Mouse (Mus musculus) liver, postnatal 0 days (tissue): Measurements from ENCODE around the gene Slc22a16. TPM values are rescaled to one million over a fixed set of nuclear protein-coding genes. Genes with fewer than 3 reads are reported as not detected.

Source experiments
- ATAC-seq: fragments of 200-750 bp; cut with Nextera tagmentation; 2 replicates; pipeline ENCODE4 v1.8.0; 2017; ENCODE audit warnings: mild to moderate bottlenecking, moderate library complexity
- DNase-seq: peaks from one replicate; pipeline ENCODE4 v3.0.0-alpha.2; 2016
- H3K27ac ChIP-seq: fragments of 300-500 bp; sonication (generic); 2 replicates; pipeline ENCODE4 v1.5.1; 2014; ENCODE audit warnings: antibody characterized with exemption, moderate library complexity, mild to moderate bottlenecking, low read depth
- H3K27me3 ChIP-seq: fragments of 300-500 bp; sonication (generic); 2 replicates; pipeline ENCODE4 v1.6.1; 2014; ENCODE audit warnings: low read length, control low read depth, mixed read lengths; ENCODE audit not compliant: insufficient read depth
- H3K36me3 ChIP-seq: fragments of 300-500 bp; sonication (generic); replicated peaks from 2 replicates; pipeline ENCODE4 v1.6.1; 2014; ENCODE audit warnings: mild to moderate bottlenecking, control low read depth, low read length, moderate library complexity, mixed read lengths; ENCODE audit not compliant: insufficient read depth
- H3K4me1 ChIP-seq: fragments of 300-500 bp; sonication (generic); 2 replicates; pipeline ENCODE4 v1.6.1; 2014; ENCODE audit warnings: antibody characterized with exemption, mild to moderate bottlenecking, control low read depth; ENCODE audit not compliant: insufficient read depth
- H3K4me2 ChIP-seq: fragments of 300-500 bp; sonication (generic); 2 replicates; pipeline ENCODE4 v1.6.1; 2014; ENCODE audit warnings: low read depth, mild to moderate bottlenecking, low read length, moderate library complexity, mixed read lengths
- H3K4me3 ChIP-seq: fragments of 300-500 bp; sonication (generic); 2 replicates; pipeline ENCODE4 v1.5.1; 2014; ENCODE audit warnings: low read depth, low read length
- H3K9ac ChIP-seq: fragments of 300-500 bp; sonication (generic); replicated peaks from 2 replicates; pipeline ENCODE4 v1.6.1; 2014; ENCODE audit warnings: mild to moderate bottlenecking, moderate library complexity
- H3K9me3 ChIP-seq: fragments of 300-500 bp; sonication (generic); 2 replicates; pipeline ENCODE4 v1.6.1; 2016; ENCODE audit warnings: mild to moderate bottlenecking, control low read depth, low read length, mixed read lengths
- CTCF ChIP-seq: sonication (generic); IDR thresholded peaks from 2 replicates; pipeline ENCODE4 v1.5.1; 2016; ENCODE audit warnings: antibody characterized with exemption, low read depth
- EP300 ChIP-seq: IDR thresholded peaks from 2 replicates; pipeline ENCODE4 v1.6.1; 2016; ENCODE audit warnings: antibody characterized with exemption, low read depth, mild to moderate bottlenecking
- WGBS: fragments of 180-500 bp; shearing (Covaris S2); extraction: QIAGEN DNeasy Blood & Tissue Kit; methylation state at CpG from one replicate; pipeline ENCODE4 v1.1.7; 2014; ENCODE audit not compliant: insufficient replicate concordance; 5-methylcytosine and 5-hydroxymethylcytosine counted together
- polyA plus RNA-seq: library from polyadenylated mRNA; unstranded; fragments of >200 nt; fragmentation: Nextera tagmentation; extraction: Ambion mirVana; gene quantifications from 2 replicates; pipeline ENCODE4 v1.2.1, GENCODE M21; 2015

Gene Slc22a16
- polyA plus RNA-seq = not detected in 2 replicates

- Histone ChIP-seq H3K4me2 (no peak within 1 kb of the TSS), H3K4me1 (no peaks in the 10 kb centered on the region), H3K27ac (no peak within 1 kb of the TSS), H3K9ac (no peak within 1 kb of the TSS), H3K27me3 (no peaks in the 10 kb centered on the region), H3K9me3 (no peaks in the 10 kb centered on the region), H3K4me3 (no peak within 1 kb of the TSS), H3K36me3 (no peaks in the 10 kb centered on the region)
- no peak for DNase-seq
- WGBS = 85% methylated on average over 12 of the region's 12 CpGs
- TF ChIP-seq CTCF (no peak), EP300 (no peak)
- no peak for ATAC-seq
Measured at GRCm38 (mm10) chr10:40570036-40570435, at the start of gene Slc22a16. TSS of gene Slc22a16 (plus strand) at chr10:40570336.

- Histone ChIP-seq H3K27ac (no peak overlapping the region), H3K4me3 (no peak overlapping the region), H3K4me1 (peaks cover 17% of the 10 kb centered on the region), H3K27me3 (no peaks in the 10 kb centered on the region), H3K9me3 (no peaks in the 10 kb centered on the region), H3K4me2 (no peak overlapping the region), H3K36me3 (no peaks in the 10 kb centered on the region), H3K9ac (no peak overlapping the region)
- ATAC-seq = no peak
- no peak for TF ChIP-seq CTCF
- TF ChIP-seq EP300 = no peak
- no peak for DNase-seq
- 52% methylated on average over 12 of the region's 12 CpGs for WGBS
Measured at GRCm38 (mm10) chr10:40521579-40521978, 48.6 kb upstream of the Slc22a16 start.

GRCm38 (mm10) chr10:40523312-40523975 is 46.7 kb upstream of the Slc22a16 start:
- Histone ChIP-seq H3K9ac (no peak overlapping the region), H3K9me3 (no peaks in the 10 kb centered on the region), H3K27me3 (no peaks in the 10 kb centered on the region), H3K4me3 (no peak overlapping the region), H3K27ac (no peak overlapping the region), H3K4me2 (no peak overlapping the region), H3K4me1 (peaks cover 21% of the 10 kb centered on the region), H3K36me3 (no peaks in the 10 kb centered on the region)
- TF ChIP-seq EP300 (no peak), CTCF (no peak)
- ATAC-seq = no peak
- no peak for DNase-seq
- WGBS = 78% methylated on average over 7 of the region's 7 CpGs

- Histone ChIP-seq H3K4me1 (peaks cover 21% of the 10 kb centered on the region), H3K27ac (peak overlapping the region; percentile 14; the same call in 1 of the 2 replicates), H3K9me3 (no peaks in the 10 kb centered on the region), H3K9ac (no peak overlapping the region), H3K27me3 (no peaks in the 10 kb centered on the region), H3K4me2 (peak overlapping the region; percentile 36), H3K36me3 (no peaks in the 10 kb centered on the region), H3K4me3 (no peak overlapping the region)
- TF ChIP-seq EP300 (no peak), CTCF (no peak)
- 52% methylated on average over 9 of the region's 9 CpGs for WGBS
- DNase-seq = peak; percentile 40
- peak; percentile 76 for ATAC-seq
Measured at GRCm38 (mm10) chr10:40524032-40524806, 45.9 kb upstream of the Slc22a16 start.

GRCm38 (mm10) chr10:40524991-40525390 is 45.1 kb upstream of the Slc22a16 start:
- H3K4me1 ChIP-seq = peaks cover 21% of the 10 kb centered on the region
- 25% methylated on average over 10 of the region's 10 CpGs for WGBS
- TF ChIP-seq CTCF = peak; percentile 87
- TF ChIP-seq EP300 = no peak
- H3K36me3 ChIP-seq = no peaks in the 10 kb centered on the region
- H3K27ac ChIP-seq = no peak overlapping the region
- no peak overlapping the region for H3K9ac ChIP-seq
- ATAC-seq (no peak), DNase-seq (peak; percentile 64)
- no peaks in the 10 kb centered on the region for H3K27me3 ChIP-seq
- no peaks in the 10 kb centered on the region for H3K9me3 ChIP-seq
- H3K4me2 ChIP-seq = peak overlapping the region; percentile 36; the same call in 1 of the 2 replicates
- H3K4me3 ChIP-seq = no peak overlapping the region

- H3K4me3 ChIP-seq = no peak overlapping the region
- H3K36me3 ChIP-seq = no peaks in the 10 kb centered on the region
- H3K4me2 ChIP-seq = 0 out of 2 replicates have a peak overlapping the region, but pooled peaks have one; percentile 0
- no peaks in the 10 kb centered on the region for H3K27me3 ChIP-seq
- H3K9me3 ChIP-seq = no peaks in the 10 kb centered on the region
- peaks cover 21% of the 10 kb centered on the region for H3K4me1 ChIP-seq
- ATAC-seq (no peak), DNase-seq (no peak)
- WGBS = 31% methylated on average over 9 of the region's 9 CpGs
- TF ChIP-seq EP300 = no peak
- TF ChIP-seq CTCF = no peak
- no peak overlapping the region for H3K9ac ChIP-seq
- H3K27ac ChIP-seq = 0 out of 2 replicates have a peak overlapping the region, but pooled peaks have one; percentile 13
Measured at GRCm38 (mm10) chr10:40525616-40526155, 44.5 kb upstream of the Slc22a16 start.
